Mouse (Mus musculus): Measurements from ENCODE around the gene Stard8.

GRCm38 (mm10) chrX:99119510-99119909, 116.5 kb downstream of the Stard8 start:
- TF ChIP-seq CHD2 (IDR thresholded peaks at IDR 0.05; ENCODE audit: low read depth, low read length) (no peak), HCFC1 (IDR thresholded peaks at IDR 0.05; ENCODE audit: borderline replicate concordance, insufficient read depth, low read length) (no peak), MAFK (IDR thresholded peaks at IDR 0.05; ENCODE audit: insufficient read depth, low read depth, low read length) (no peak), ZNF384 (IDR thresholded peaks at IDR 0.05; ENCODE audit: low read depth, low read length) (no peak), ZC3H11A (IDR thresholded peaks at IDR 0.05; ENCODE audit: borderline replicate concordance, low read depth, low read length) (no peak)

Measured in ES-E14 (cell line).